Mouse (Mus musculus): ENCODE data around the gene Sbds.

DNA sequence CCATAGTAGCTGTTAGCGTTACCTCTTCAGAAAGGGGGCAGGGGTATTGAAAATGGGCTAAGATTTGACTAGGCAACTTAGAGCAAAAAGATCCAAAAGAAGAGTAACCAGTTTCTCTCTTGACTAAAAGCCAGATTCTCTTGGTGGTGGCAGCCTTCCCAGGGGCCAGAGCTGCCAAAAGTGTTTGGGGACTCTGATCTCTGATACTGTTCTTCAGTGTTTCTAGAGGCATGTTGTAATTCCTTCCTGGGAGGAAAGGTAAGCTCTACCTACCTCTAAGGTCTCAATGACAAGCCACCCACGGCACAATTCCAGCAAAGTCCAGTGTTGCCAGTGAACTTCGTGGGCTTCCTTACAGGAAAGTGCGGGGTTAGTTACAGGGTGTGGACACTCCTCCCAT, 37.9 kb downstream of the Sbds start:
- no peak for TF ChIP-seq CTCF (IDR thresholded peaks at IDR 0.05; ENCODE audit: borderline replicate concordance, extremely low read depth, insufficient read depth, insufficient read length)
- TF ChIP-seq POLR2A (IDR thresholded peaks at IDR 0.05; ENCODE audit: borderline replicate concordance, extremely low read depth, insufficient read depth, insufficient read length, poor library complexity, severe bottlenecking), result no peak

Measured in brain, embryonic 14.5 days (tissue).